Mouse (Mus musculus) stomach, embryonic 14.5 days (tissue): ENCODE results near the gene Ednra. TPM values are rescaled to one million over a fixed set of nuclear protein-coding genes. Genes with fewer than 3 reads are reported as not detected.

Experiments used
- ATAC-seq: fragments of 200-750 bp; cut with Nextera tagmentation; 2 replicates; pipeline ENCODE4 v1.8.0; 2017; ENCODE audit warnings: low read depth, moderate TSS enrichment; ENCODE audit not compliant: insufficient number of reproducible peaks, insufficient read depth, low FRiP score
- H3K27ac ChIP-seq: fragments of 300-500 bp; sonication (generic); 2 replicates; pipeline ENCODE4 v1.5.1; 2014; ENCODE audit warnings: mild to moderate bottlenecking, low read length, moderate library complexity, mixed read lengths
- H3K27me3 ChIP-seq: fragments of 300-500 bp; sonication (generic); 2 replicates; pipeline ENCODE4 v1.6.1; 2014; ENCODE audit warnings: low read length, control low read depth, mixed read lengths; ENCODE audit not compliant: control insufficient read depth, insufficient read depth
- H3K36me3 ChIP-seq: fragments of 300-500 bp; sonication (generic); 2 replicates; pipeline ENCODE4 v1.6.1; 2014; ENCODE audit warnings: mild to moderate bottlenecking, control low read depth, low read length, moderate library complexity, mixed read lengths; ENCODE audit not compliant: control insufficient read depth, insufficient read depth
- H3K4me1 ChIP-seq: fragments of 300-500 bp; sonication (generic); 2 replicates; pipeline ENCODE4 v1.6.1; 2014; ENCODE audit warnings: low read length, control low read depth, mixed read lengths; ENCODE audit not compliant: control insufficient read depth, insufficient read depth
- H3K4me2 ChIP-seq: fragments of 300-500 bp; sonication (generic); replicated peaks from 2 replicates; pipeline ENCODE4 v1.6.1; 2014; ENCODE audit warnings: low read depth, low read length, control low read depth
- H3K4me3 ChIP-seq: fragments of 300-500 bp; sonication (generic); 2 replicates; pipeline ENCODE4 v1.5.1; 2014; ENCODE audit warnings: low read depth, low read length, control low read depth
- H3K9ac ChIP-seq: fragments of 300-500 bp; sonication (generic); replicated peaks from 2 replicates; pipeline ENCODE4 v1.6.1; 2014; ENCODE audit warnings: low read depth, mild to moderate bottlenecking, control low read depth, low read length, moderate library complexity, mixed read lengths
- H3K9me3 ChIP-seq: fragments of 300-500 bp; sonication (generic); 2 replicates; pipeline ENCODE4 v1.6.1; 2016; ENCODE audit warnings: low read depth, low read length, control low read depth; ENCODE audit not compliant: control insufficient read depth
- WGBS: fragments of 180-500 bp; shearing (Covaris S2); extraction: QIAGEN DNeasy Blood & Tissue Kit; methylation state at CpG from one replicate; pipeline ENCODE4 v1.1.7; 2014; 5-methylcytosine and 5-hydroxymethylcytosine counted together
- polyA plus RNA-seq: library from polyadenylated mRNA; unstranded; fragments of >200 nt; fragmentation: Nextera tagmentation; extraction: Ambion mirVana; gene quantifications from 2 replicates; pipeline ENCODE4 v1.2.1, GENCODE M21; 2014

Gene Ednra
- polyA plus RNA-seq, 1 experiment from 2014 or later, result 42.1 TPM

- WGBS, result 61% methylated on average over 3 of the region's 3 CpGs
- H3K36me3 ChIP-seq, result peaks cover 2% of the 10 kb centered on the region; the same call in 1 of the 2 replicates
Measured at GRCm38 (mm10) chr8:77658356-77658755, 65.9 kb downstream of the Ednra start.

GRCm38 (mm10) chr8:77650646-77651190 is 73.5 kb downstream of the Ednra start:
- no peak for ATAC-seq
- H3K4me2 ChIP-seq, result no peak overlapping the region
- WGBS, result 52% methylated on average over 1 of the region's 1 CpGs

More at GRCm38 (mm10) chr8:77658356-77658755, 65.9 kb downstream of the Ednra start:
- Histone ChIP-seq H3K27ac (no peak overlapping the region), H3K9ac (no peak overlapping the region), H3K9me3 (no peaks in the 10 kb centered on the region), H3K4me1 (no peaks in the 10 kb centered on the region), H3K4me3 (no peak overlapping the region), H3K4me2 (no peak overlapping the region), H3K27me3 (no peaks in the 10 kb centered on the region)
- no peak for ATAC-seq

GRCm38 (mm10) chr8:77640093-77640839 is 84.0 kb downstream of the Ednra start:
- Histone ChIP-seq H3K4me2 (no peak overlapping the region), H3K4me1 (no peaks in the 10 kb centered on the region), H3K27me3 (no peaks in the 10 kb centered on the region), H3K9ac (no peak overlapping the region), H3K9me3 (no peaks in the 10 kb centered on the region), H3K27ac (no peak overlapping the region), H3K36me3 (no peaks in the 10 kb centered on the region), H3K4me3 (no peak overlapping the region)
- no peak for ATAC-seq
- WGBS, result 48% methylated on average over 5 of the region's 5 CpGs

More at GRCm38 (mm10) chr8:77650646-77651190, 73.5 kb downstream of the Ednra start:
- Histone ChIP-seq H3K4me3 (no peak overlapping the region), H3K9ac (no peak overlapping the region), H3K4me1 (no peaks in the 10 kb centered on the region), H3K9me3 (no peaks in the 10 kb centered on the region), H3K36me3 (no peaks in the 10 kb centered on the region), H3K27ac (no peak overlapping the region), H3K27me3 (no peaks in the 10 kb centered on the region)

- Histone ChIP-seq H3K4me2 (no peak overlapping the region), H3K27me3 (no peaks in the 10 kb centered on the region), H3K9ac (no peak overlapping the region), H3K36me3 (no peaks in the 10 kb centered on the region), H3K4me3 (no peak overlapping the region), H3K4me1 (0 out of 2 replicates have a peak, but pooled peaks cover 4% of the 10 kb centered on the region), H3K27ac (no peak overlapping the region), H3K9me3 (no peaks in the 10 kb centered on the region)
- ATAC-seq, result no peak
- 89% methylated on average over 3 of the region's 3 CpGs for WGBS
Measured at GRCm38 (mm10) chr8:77637593-77637992, 86.7 kb downstream of the Ednra start.

GRCm38 (mm10) chr8:77634035-77634434 is 90.2 kb downstream of the Ednra start:
- no peak for ATAC-seq
- H3K27me3 ChIP-seq, result no peaks in the 10 kb centered on the region
- H3K9ac ChIP-seq, result no peak overlapping the region
- H3K36me3 ChIP-seq, result no peaks in the 10 kb centered on the region
- H3K4me1 ChIP-seq, result 0 out of 2 replicates have a peak, but pooled peaks cover 5% of the 10 kb centered on the region
- H3K4me3 ChIP-seq, result no peak overlapping the region
- 71% methylated on average over 5 of the region's 5 CpGs for WGBS
- no peak overlapping the region for H3K4me2 ChIP-seq
- no peaks in the 10 kb centered on the region for H3K9me3 ChIP-seq
- H3K27ac ChIP-seq, result no peak overlapping the region

- H3K4me2 ChIP-seq, result no peak overlapping the region
- 0 out of 2 replicates have a peak, but pooled peaks cover 5% of the 10 kb centered on the region for H3K4me1 ChIP-seq
- no peak overlapping the region for H3K4me3 ChIP-seq
- no peak overlapping the region for H3K27ac ChIP-seq
- no peaks in the 10 kb centered on the region for H3K9me3 ChIP-seq
- no peaks in the 10 kb centered on the region for H3K27me3 ChIP-seq
- H3K9ac ChIP-seq, result no peak overlapping the region
- H3K36me3 ChIP-seq, result no peaks in the 10 kb centered on the region
- WGBS, result 42% methylated on average over 2 of the region's 2 CpGs
- ATAC-seq, result no peak
Measured at GRCm38 (mm10) chr8:77633211-77633610, 91.1 kb downstream of the Ednra start.

- no peak overlapping the region for H3K4me2 ChIP-seq
- no peaks in the 10 kb centered on the region for H3K36me3 ChIP-seq
- no peak for ATAC-seq
- 0 out of 2 replicates have a peak, but pooled peaks cover 5% of the 10 kb centered on the region for H3K4me1 ChIP-seq
- no peak overlapping the region for H3K4me3 ChIP-seq
- no peak overlapping the region for H3K9ac ChIP-seq
- WGBS, result 35% methylated on average over 3 of the region's 3 CpGs
- no peak overlapping the region for H3K27ac ChIP-seq
- H3K9me3 ChIP-seq, result no peaks in the 10 kb centered on the region
- no peaks in the 10 kb centered on the region for H3K27me3 ChIP-seq
Measured at GRCm38 (mm10) chr8:77630691-77631090, 93.6 kb downstream of the Ednra start.

- H3K4me1 ChIP-seq, result 0 out of 2 replicates have a peak, but pooled peaks cover 5% of the 10 kb centered on the region
- H3K4me3 ChIP-seq, result no peak overlapping the region
- no peaks in the 10 kb centered on the region for H3K27me3 ChIP-seq
- 18% methylated on average over 15 of the region's 15 CpGs for WGBS
- H3K36me3 ChIP-seq, result no peaks in the 10 kb centered on the region
- no peak overlapping the region for H3K9ac ChIP-seq
- H3K4me2 ChIP-seq, result no peak overlapping the region
- no peak overlapping the region for H3K27ac ChIP-seq
- H3K9me3 ChIP-seq, result no peaks in the 10 kb centered on the region
- peak; percentile 49; the same call in 1 of the 2 replicates for ATAC-seq
Measured at GRCm38 (mm10) chr8:77629858-77630537, 94.3 kb downstream of the Ednra start.
